Mouse (Mus musculus) stomach, embryonic 15.5 days (tissue): Measurements from ENCODE around the gene Galt. TPM values are rescaled to one million over a fixed set of nuclear protein-coding genes. Genes with fewer than 3 reads are reported as not detected.

Experiments
- ATAC-seq: fragments of 200-750 bp; cut with Nextera tagmentation; 2 replicates; pipeline ENCODE4 v1.8.0; 2017; ENCODE audit warnings: low read depth, moderate number of reproducible peaks, moderate TSS enrichment; ENCODE audit not compliant: insufficient read depth, low FRiP score
- H3K27ac ChIP-seq: fragments of 300-500 bp; sonication (generic); 2 replicates; pipeline ENCODE4 v1.5.1; 2015; ENCODE audit warnings: mild to moderate bottlenecking, inconsistent platforms
- H3K27me3 ChIP-seq: fragments of 300-500 bp; sonication (generic); replicated peaks from 2 replicates; pipeline ENCODE4 v1.6.1; 2015; ENCODE audit warnings: inconsistent platforms
- H3K36me3 ChIP-seq: fragments of 300-500 bp; sonication (generic); 2 replicates; pipeline ENCODE4 v1.6.1; 2015; ENCODE audit warnings: inconsistent platforms
- H3K4me1 ChIP-seq: fragments of 300-500 bp; sonication (generic); 2 replicates; pipeline ENCODE4 v1.6.1; 2015; ENCODE audit warnings: inconsistent platforms
- H3K4me2 ChIP-seq: fragments of 300-500 bp; sonication (generic); 2 replicates; pipeline ENCODE4 v1.6.1; 2015; ENCODE audit warnings: mild to moderate bottlenecking, inconsistent platforms
- H3K4me3 ChIP-seq: fragments of 300-500 bp; sonication (generic); replicated peaks from 2 replicates; pipeline ENCODE4 v1.5.1; 2015; ENCODE audit warnings: inconsistent platforms
- H3K9ac ChIP-seq: fragments of 300-500 bp; sonication (generic); 2 replicates; pipeline ENCODE4 v1.6.1; 2015; ENCODE audit warnings: inconsistent platforms
- H3K9me3 ChIP-seq: fragments of 300-500 bp; sonication (generic); 2 replicates; pipeline ENCODE4 v1.6.1; 2016; ENCODE audit warnings: inconsistent platforms
- WGBS: fragments of 180-500 bp; shearing (Covaris S2); methylation state at CpG from one replicate; pipeline ENCODE4 v1.1.7; 2015; 5-methylcytosine and 5-hydroxymethylcytosine counted together
- polyA plus RNA-seq: library from polyadenylated mRNA; unstranded; fragments of >200 nt; fragmentation: Nextera tagmentation; extraction: Ambion mirVana; gene quantifications from 2 replicates; pipeline ENCODE4 v1.2.1, GENCODE M21; 2015

Galt gene
- polyA plus RNA-seq, 1 experiment from 2014 or later, result 39.6 TPM

GRCm38 (mm10) chr4:41745021-41745420 lies 10.0 kb upstream of the Galt start:
- Histone ChIP-seq H3K9ac (no peak overlapping the region), H3K4me3 (no peak overlapping the region), H3K27me3 (no peaks in the 10 kb centered on the region), H3K4me2 (no peak overlapping the region), H3K9me3 (0 out of 2 replicates have a peak, but pooled peaks cover 4% of the 10 kb centered on the region), H3K27ac (no peak overlapping the region), H3K4me1 (peaks cover 6% of the 10 kb centered on the region; the same call in 1 of the 2 replicates), H3K36me3 (no peaks in the 10 kb centered on the region)
- no peak for ATAC-seq
- 59% methylated on average over 1 of the region's 1 CpGs for WGBS

GRCm38 (mm10) chr4:41755338-41756305 lies 594 bp downstream of the Galt start, which contains the start of gene Sigmar1:
Gene Sigmar1, minus strand, starts transcription at chr4:41756157.
- ATAC-seq, result peak; percentile 64
- no peaks in the 10 kb centered on the region for H3K27me3 ChIP-seq
- under 1% methylated on average over 57 of the region's 57 CpGs for WGBS
- H3K4me1 ChIP-seq, result peaks cover 18% of the 10 kb centered on the region
- peak within 1 kb of the TSS; percentile 68 for H3K4me3 ChIP-seq
- peak within 1 kb of the TSS; percentile 85 for H3K4me2 ChIP-seq
- peak within 1 kb of the TSS; percentile 91 for H3K27ac ChIP-seq
- no peaks in the 10 kb centered on the region for H3K36me3 ChIP-seq
- peak within 1 kb of the TSS; percentile 63 for H3K9ac ChIP-seq
- no peaks in the 10 kb centered on the region for H3K9me3 ChIP-seq

- no peak overlapping the region for H3K27ac ChIP-seq
- H3K36me3 ChIP-seq, result no peaks in the 10 kb centered on the region
- H3K4me2 ChIP-seq, result peak overlapping the region; percentile 85
- no peak for ATAC-seq
- H3K27me3 ChIP-seq, result no peaks in the 10 kb centered on the region
- peaks cover 25% of the 10 kb centered on the region for H3K4me1 ChIP-seq
- WGBS, result 72% methylated on average over 8 of the region's 8 CpGs
- no peak overlapping the region for H3K9ac ChIP-seq
- no peaks in the 10 kb centered on the region for H3K9me3 ChIP-seq
- H3K4me3 ChIP-seq, result peak overlapping the region; percentile 68
Observed at GRCm38 (mm10) chr4:41756440-41756839, 1.4 kb downstream of the Galt start.

- Histone ChIP-seq H3K36me3 (no peaks in the 10 kb centered on the region), H3K4me2 (no peak overlapping the region), H3K4me1 (peaks cover 34% of the 10 kb centered on the region), H3K27me3 (no peaks in the 10 kb centered on the region), H3K27ac (no peak overlapping the region), H3K4me3 (no peak overlapping the region), H3K9me3 (no peaks in the 10 kb centered on the region), H3K9ac (no peak overlapping the region)
- WGBS, result 94% methylated on average over 13 of the region's 13 CpGs
- ATAC-seq, result no peak
Observed at GRCm38 (mm10) chr4:41757321-41757720, 2.3 kb downstream of the Galt start.

GRCm38 (mm10) chr4:41758021-41758420 lies 3.0 kb downstream of the Galt start:
- no peak for ATAC-seq

GRCm38 (mm10) chr4:41758701-41759100 lies 3.7 kb downstream of the Galt start:
- H3K9me3 ChIP-seq, result no peaks in the 10 kb centered on the region
- H3K36me3 ChIP-seq, result no peaks in the 10 kb centered on the region
- H3K4me3 ChIP-seq, result no peak overlapping the region
- H3K4me1 ChIP-seq, result peaks cover 39% of the 10 kb centered on the region
- H3K27ac ChIP-seq, result no peak overlapping the region
- H3K27me3 ChIP-seq, result no peaks in the 10 kb centered on the region
- ATAC-seq, result no peak
- H3K9ac ChIP-seq, result no peak overlapping the region
- 87% methylated on average over 4 of the region's 4 CpGs for WGBS
- no peak overlapping the region for H3K4me2 ChIP-seq

More at GRCm38 (mm10) chr4:41758021-41758420, 3.0 kb downstream of the Galt start:
- Histone ChIP-seq H3K27me3 (no peaks in the 10 kb centered on the region), H3K4me3 (no peak overlapping the region), H3K4me1 (peaks cover 39% of the 10 kb centered on the region), H3K27ac (no peak overlapping the region), H3K36me3 (no peaks in the 10 kb centered on the region), H3K9me3 (no peaks in the 10 kb centered on the region), H3K4me2 (no peak overlapping the region), H3K9ac (no peak overlapping the region)
- WGBS, result 81% methylated on average over 11 of the region's 11 CpGs

GRCm38 (mm10) chr4:41759206-41759605 lies 4.2 kb downstream of the Galt start:
- H3K27me3 ChIP-seq, result no peaks in the 10 kb centered on the region
- H3K4me3 ChIP-seq, result no peak overlapping the region
- 75% methylated on average over 9 of the region's 9 CpGs for WGBS
- H3K27ac ChIP-seq, result peak overlapping the region; percentile 93
- no peak for ATAC-seq
- peaks cover 39% of the 10 kb centered on the region for H3K4me1 ChIP-seq
- no peak overlapping the region for H3K4me2 ChIP-seq
- H3K9me3 ChIP-seq, result no peaks in the 10 kb centered on the region
- no peak overlapping the region for H3K9ac ChIP-seq
- H3K36me3 ChIP-seq, result no peaks in the 10 kb centered on the region

GRCm38 (mm10) chr4:41759656-41760287 lies 4.7 kb downstream of the Galt start:
- Histone ChIP-seq H3K9ac (peak overlapping the region; percentile 52; the same call in 1 of the 2 replicates), H3K36me3 (no peaks in the 10 kb centered on the region), H3K4me2 (peak overlapping the region; percentile 61), H3K9me3 (no peaks in the 10 kb centered on the region), H3K4me1 (peaks cover 39% of the 10 kb centered on the region), H3K4me3 (peak overlapping the region; percentile 54), H3K27me3 (no peaks in the 10 kb centered on the region), H3K27ac (peak overlapping the region; percentile 93)
- 29% methylated on average over 6 of the region's 6 CpGs for WGBS
- peak; percentile 10 for ATAC-seq

- Histone ChIP-seq H3K4me3 (peak overlapping the region; percentile 54), H3K4me2 (peak overlapping the region; percentile 61), H3K27me3 (no peaks in the 10 kb centered on the region), H3K9me3 (no peaks in the 10 kb centered on the region), H3K9ac (peak overlapping the region; percentile 52), H3K27ac (peak overlapping the region; percentile 93), H3K36me3 (no peaks in the 10 kb centered on the region), H3K4me1 (peaks cover 39% of the 10 kb centered on the region)
- peak; percentile 90 for ATAC-seq
- under 1% methylated on average over 15 of the region's 15 CpGs for WGBS
Observed at GRCm38 (mm10) chr4:41760288-41760721, 5.3 kb downstream of the Galt start.

- 64% methylated on average over 4 of the region's 4 CpGs for WGBS
- no peak for ATAC-seq
- no peaks in the 10 kb centered on the region for H3K9me3 ChIP-seq
- H3K4me2 ChIP-seq, result peak overlapping the region; percentile 61
- H3K36me3 ChIP-seq, result no peaks in the 10 kb centered on the region
- H3K4me1 ChIP-seq, result peaks cover 39% of the 10 kb centered on the region
- H3K9ac ChIP-seq, result peak overlapping the region; percentile 52; the same call in 1 of the 2 replicates
- peak overlapping the region; percentile 54 for H3K4me3 ChIP-seq
- H3K27ac ChIP-seq, result peak overlapping the region; percentile 93
- no peaks in the 10 kb centered on the region for H3K27me3 ChIP-seq
Observed at GRCm38 (mm10) chr4:41760911-41761310, 5.9 kb downstream of the Galt start.

GRCm38 (mm10) chr4:41761680-41762079 lies 6.7 kb downstream of the Galt start:
- no peaks in the 10 kb centered on the region for H3K27me3 ChIP-seq
- ATAC-seq, result no peak
- H3K4me2 ChIP-seq, result peak overlapping the region; percentile 61
- peaks cover 33% of the 10 kb centered on the region for H3K4me1 ChIP-seq
- peak overlapping the region; percentile 93 for H3K27ac ChIP-seq
- no peaks in the 10 kb centered on the region for H3K36me3 ChIP-seq
- peak overlapping the region; percentile 9; the same call in 1 of the 2 replicates for H3K9ac ChIP-seq
- no peaks in the 10 kb centered on the region for H3K9me3 ChIP-seq
- peak overlapping the region; percentile 54 for H3K4me3 ChIP-seq
